Mouse (Mus musculus) heart, adult 2 months (tissue): ENCODE measurements around the gene Phyhd1.

Experiments used
- EP300 ChIP-seq: fragments of 200-500 bp; IDR thresholded peaks from 2 replicates; pipeline ENCODE4 v1.6.1; 2011; ENCODE audit warnings: low read depth, low read length, control low read depth; ENCODE audit not compliant: insufficient read depth
- POLR2A ChIP-seq: fragments of 200-500 bp; IDR thresholded peaks from 2 replicates; pipeline ENCODE4 v1.6.1; 2011; ENCODE audit warnings: mild to moderate bottlenecking, low read depth, low read length, control low read depth; ENCODE audit not compliant: insufficient read depth

DNA sequence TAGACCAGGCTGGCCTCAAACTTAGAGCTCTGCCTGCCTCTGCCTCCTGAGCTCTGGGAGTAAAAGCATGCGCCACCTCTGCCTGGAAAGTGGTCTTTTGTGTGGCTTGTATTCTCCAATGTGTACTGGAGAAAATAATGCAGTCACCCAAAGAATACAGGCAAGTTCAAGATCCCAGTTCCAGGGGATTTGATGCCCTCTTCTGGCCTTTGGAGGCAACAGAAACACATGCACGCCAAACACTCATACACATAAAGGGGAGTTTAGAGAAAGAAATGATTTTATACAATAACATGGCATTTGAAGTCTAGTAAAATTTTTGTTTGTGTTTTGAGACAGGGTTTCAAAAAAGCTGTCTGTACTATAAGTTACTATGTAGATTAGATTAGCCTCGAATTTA is 33.5 kb downstream of the Phyhd1 start:
- TF ChIP-seq EP300 (no peak), POLR2A (no peak)
